Mouse (Mus musculus): ENCODE measurements around the gene Gnb5.

Gene Gnb5

DNA sequence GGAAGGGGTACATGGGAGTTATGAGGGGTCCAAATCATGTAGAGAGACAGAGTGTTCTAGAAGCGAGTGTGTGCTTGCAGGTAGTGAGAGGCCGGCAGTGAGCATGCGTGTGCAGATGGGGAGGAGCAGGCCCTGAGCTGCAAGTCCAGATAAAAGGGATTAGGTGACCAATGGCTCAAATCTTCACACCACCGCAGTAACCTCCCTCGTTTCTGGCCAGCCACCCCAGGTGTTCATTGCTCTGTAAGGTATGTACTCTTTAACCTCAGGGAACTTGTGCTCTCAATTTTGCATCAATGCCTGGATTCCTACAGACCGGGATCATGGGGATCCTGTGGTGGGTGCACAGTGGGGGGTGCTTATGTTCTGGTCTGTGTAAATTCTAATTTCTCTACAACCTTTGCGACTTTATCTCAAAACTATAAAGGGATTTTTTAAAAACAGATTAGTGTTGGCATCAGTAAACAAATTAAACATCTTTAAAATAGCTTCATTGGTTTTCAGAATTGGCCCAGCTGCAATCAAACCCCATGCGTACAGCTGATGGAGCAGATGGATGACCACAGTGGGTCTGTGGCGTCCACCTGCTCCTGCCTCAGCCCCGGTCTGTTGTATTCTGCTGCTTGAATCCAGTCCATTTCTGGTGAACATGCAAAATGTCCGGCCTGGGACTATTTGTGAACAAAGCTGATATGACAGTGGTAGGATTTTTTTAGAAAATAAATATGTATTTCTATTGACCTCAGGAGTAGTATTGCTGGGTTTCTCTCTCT lies at the start of gene Gnb5:
TSS of gene Gnb5 (plus strand) at position 163 of the 773 bp plus-strand sequence.
- no peak for DNase-seq (ENCODE audit: low spot score)

DNA sequence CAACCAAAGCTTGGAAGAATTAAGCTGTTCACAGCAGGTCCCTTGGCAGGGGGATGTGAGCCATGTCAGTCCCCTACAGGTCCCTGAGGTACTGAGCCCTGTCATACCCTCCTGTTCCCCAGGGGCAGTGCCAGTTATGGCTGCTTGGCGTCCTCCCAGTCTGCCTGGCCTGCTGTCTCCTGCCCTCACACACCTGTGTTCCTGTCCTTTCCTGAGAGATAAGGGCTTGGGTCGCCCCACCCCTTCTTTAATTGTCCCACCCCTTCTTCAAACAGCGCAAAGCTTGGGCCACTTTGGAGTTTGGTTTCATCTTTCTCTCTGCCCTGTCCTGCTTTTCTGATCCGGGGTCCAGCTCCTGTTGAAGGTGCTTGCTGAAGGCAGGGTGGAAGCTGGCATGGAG lies 47.3 kb upstream of the Gnb5 start:
- no peak for DNase-seq (ENCODE audit: low spot score)

DNA sequence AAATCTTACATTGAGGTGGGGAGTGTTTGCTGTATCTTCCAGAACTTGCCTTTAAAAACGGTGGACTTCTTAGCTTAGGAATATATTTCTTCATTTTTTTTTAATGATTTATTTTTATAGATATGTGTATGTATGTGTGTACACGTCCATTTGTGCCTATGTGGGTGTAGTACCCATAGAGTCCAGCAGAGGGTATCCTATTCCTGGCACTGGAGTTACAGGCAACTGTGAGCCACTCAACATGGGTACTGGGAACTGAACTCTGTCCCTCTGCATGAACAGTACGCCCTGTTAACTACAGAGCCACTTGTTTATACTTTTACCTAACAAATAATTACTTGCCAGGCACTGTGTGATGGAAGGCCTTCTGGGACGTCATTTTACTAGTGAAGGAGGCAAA lies 46.4 kb upstream of the Gnb5 start:
- DNase-seq (ENCODE audit: low spot score) = no peak

DNA sequence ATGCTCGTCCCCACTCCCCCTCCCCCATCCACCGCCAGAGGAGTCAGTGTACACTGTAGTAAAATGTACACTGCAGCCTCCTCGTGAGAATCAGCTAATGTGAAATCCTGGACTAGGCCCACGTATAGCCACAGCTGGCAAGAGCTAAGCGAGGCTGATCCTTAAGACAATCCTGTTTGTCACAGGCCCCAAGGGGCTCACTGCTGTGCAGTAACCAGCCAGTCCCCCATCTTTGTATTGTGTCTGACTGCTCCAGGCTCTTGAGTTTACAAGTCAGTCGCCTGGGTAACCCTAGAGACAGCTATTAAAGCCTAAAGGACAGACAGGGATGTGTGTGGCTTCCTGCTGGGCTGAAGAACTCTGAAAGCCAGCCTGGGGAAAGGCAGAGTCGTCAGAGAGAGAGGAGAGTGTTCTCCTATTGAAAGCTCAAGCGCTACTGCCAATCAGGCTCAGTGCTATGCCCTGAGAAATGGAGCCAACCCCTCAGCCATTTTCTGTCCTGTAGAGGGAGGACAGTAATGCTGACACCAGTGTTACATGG lies 44.7 kb upstream of the Gnb5 start:
- DNase-seq (ENCODE audit: low spot score) = no peak

DNA sequence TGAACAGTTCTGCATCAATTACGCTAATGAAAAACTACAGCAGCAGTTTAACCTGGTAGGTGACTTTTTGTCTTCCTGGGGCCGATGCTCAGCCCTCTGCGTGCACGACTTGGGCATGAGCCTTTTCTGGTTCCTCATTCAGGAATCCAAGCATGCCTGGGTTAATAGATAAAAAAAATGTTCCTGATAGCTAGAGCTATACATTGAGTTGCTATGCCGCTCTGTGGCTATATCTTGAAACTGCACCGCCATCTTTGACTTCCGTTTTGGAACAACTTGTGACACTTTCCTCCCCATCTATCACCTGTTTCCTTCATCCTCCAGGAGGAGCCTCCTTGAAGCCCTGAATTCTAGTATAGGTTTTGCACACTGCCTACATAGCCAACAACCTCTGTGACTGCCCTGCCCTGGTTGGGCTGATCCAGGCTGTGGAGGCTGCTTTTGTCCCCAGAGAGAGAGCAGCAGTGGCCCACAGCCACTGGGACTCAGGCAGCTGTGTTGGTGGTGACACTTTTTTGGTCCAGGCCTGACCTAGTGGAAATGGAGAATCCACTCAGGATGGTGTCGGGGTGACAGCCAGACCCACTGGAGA lies 43.8 kb upstream of the Gnb5 start:
- no peak for DNase-seq (ENCODE audit: low spot score)

DNA sequence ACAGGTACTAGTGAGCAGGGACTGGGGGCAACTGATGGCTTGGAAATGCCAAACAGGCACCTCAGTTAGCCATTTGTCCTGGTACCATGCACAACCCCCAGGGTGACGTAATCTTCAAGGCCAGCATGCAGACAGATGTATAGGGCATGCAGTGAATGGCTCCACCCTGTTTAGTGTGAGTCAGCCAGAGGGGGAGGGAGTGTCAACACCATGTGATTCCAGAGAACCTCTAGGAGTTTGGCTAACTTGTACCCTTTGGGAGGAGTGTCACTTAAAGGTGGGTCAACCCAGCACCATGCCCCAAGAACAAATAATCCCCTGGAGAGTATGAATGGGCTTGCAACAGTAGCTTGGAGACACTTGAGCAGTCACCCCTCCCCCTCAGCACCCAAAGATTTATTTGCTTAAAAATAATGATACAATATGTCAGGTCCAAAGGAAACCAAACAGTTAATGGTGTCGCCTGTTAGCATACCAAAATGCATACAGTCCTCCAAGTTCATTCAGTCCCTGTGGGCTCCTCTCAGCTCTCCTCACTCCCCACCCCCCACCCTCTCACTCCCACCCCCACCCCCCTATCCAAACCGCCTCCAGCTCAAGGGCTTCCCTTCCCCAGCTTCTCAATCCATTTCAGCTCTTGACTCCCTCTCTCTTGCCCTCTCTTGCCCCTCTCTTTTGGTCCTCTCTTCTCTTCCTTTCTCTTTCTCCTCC lies 41.9 kb upstream of the Gnb5 start:
- no peak for DNase-seq (ENCODE audit: low spot score)

DNA sequence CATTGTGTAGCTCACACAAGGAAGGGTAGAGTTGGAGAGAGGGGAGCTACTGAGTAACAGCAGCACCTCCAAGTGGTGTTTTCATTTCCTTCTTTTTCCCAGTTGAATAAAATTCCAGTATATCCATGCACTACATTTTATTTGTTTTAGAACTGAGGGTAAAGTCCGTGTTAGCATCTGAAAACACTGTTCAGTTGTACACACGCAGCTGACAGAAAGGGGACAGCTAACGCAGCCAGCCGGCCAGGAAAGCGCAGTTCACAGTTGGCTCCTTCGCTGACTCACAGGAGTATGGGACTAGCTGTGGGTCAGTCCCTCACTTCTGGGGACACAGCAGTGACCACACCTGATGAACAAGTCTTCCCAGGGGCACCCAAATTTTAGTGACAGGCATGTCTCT lies 38.9 kb upstream of the Gnb5 start:
- no peak for DNase-seq (ENCODE audit: low spot score)

DNA sequence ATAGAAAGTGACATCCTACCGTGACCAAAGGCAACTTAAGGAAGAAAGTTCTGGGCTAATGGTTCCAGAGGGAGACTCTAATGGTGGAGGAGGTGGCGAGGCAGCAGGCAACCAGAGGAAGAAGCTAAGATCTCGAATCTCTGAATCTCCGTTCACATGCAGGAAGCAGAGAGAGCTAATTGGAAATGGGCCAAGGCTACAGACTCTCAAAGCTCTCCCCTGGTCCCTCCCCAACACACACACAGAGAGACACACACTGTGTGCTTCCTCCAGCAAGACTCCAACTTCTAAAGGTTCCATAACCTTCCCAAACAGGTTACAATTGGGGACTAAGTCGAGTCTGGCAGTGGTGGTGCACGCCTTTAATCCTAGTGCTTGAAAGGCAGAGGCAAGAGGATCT lies 35.7 kb upstream of the Gnb5 start:
- no peak for DNase-seq (ENCODE audit: low spot score)

DNA sequence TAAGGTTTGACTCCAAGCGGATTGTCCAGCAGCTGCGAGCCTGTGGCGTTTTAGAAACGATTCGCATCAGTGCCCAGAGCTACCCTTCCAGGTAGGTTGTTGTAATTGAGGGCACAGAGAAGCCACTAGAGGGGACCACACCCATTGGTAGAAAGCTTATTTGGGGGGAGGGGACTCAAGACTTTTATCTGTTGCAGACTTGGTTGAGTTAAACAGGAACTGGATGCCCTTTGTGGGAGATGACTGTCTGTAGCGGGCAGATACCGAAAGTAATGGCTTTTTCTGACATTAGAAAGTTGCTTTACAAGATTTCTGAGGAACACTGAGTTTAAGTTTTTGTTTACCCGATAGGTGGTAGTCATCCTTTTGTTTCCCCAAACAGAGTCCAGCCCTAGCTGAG lies 34.5 kb upstream of the Gnb5 start:
- DNase-seq (ENCODE audit: low spot score) = no peak

DNA sequence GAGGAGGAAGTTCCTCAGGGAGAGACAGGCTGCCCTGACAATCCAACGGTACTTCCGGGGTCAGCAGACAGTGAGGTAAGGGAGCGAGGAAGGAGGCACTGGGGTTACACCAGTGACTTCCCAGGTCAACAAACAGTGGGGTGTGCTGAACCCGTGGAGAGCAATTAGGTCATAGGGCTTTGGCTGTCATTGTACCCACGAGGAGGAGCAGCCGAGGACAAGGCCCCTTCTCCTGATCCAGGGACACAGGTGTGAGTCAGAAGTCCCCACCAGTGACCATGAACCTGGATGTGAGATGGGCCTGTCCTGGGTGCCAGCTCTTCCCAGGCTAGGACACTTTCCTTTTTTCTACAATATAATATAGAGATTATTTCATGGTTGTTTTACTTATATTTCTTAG lies 32.4 kb upstream of the Gnb5 start:
- DNase-seq (ENCODE audit: low spot score) = no peak

DNA sequence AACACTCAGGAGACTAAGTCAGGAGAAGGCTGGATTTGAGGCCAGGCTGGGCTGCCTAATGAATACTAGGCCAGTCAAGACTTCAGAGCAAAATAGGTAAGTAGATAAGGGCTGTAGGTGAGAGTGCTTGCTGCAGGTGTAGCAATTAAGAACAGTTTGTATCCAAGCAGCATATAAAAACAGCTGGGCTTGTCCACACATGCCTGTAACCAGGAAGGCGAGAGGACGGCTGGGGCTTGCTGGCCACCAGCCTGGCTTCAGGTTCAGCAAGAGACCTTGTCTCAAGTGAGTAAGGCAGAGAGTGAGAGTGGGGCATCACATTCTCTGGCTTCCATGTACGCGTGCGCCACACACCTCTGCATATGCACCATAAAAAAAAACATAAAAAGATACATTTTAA lies 31.6 kb upstream of the Gnb5 start:
- DNase-seq (ENCODE audit: low spot score) = no peak

DNA sequence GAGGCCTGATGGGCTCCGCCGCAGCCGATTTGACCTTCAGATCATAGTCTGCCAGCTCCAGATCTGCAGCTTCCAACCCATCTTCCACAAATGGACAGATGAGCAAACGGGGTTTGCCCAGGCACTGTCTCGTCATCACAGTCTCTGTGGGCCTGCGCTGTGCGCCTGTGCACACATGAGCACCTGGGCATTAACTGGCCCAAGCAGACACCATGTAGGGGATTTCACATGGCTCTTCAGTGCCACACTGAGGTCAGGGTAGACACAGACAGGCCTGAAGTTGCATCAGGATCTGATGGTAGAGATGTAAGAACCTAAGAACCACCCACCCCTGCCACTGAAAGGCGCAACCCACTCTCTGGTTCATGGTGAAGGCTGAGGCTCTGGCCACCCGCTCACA lies 31.0 kb upstream of the Gnb5 start:
- no peak for DNase-seq (ENCODE audit: low spot score)

DNA sequence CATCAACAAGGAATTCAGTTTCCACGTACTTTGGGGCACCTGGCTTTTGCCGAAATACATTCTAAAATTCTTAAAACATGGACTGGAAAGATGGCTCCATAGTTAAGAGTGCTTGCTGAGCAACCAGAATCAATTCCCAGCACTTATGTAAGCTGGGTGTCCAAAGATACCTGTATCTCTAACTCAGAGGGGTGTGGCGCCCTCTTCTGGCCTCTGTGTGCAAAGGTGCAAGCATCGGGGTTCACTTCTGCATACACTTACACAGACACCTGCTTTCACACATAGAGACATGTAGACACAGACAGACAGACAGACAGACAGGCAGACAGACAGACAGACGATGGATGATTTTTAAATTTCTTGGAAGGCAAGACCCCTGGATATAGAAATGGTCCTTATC lies 25.3 kb upstream of the Gnb5 start:
- no peak for DNase-seq (ENCODE audit: low spot score)

DNA sequence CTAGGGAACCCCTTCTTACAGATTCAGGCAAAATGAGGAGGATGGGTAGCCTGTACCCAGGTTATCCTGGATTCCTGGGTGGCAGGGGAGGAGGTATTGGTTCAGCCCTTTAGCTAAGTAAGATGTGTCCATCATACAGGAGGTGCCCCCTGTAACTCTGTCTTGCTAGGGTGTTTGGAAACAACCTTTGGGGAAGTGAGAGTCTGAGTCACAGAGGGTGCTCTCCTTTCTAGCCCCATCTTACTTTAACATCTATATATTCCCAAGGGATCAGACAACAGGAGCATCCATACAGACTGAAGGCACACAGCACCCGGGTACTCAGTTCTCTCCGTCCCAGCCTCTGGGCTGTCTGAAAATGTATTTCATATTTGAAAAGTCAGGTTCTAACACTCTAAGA lies 23.9 kb upstream of the Gnb5 start:
- DNase-seq (ENCODE audit: low spot score) = no peak

DNA sequence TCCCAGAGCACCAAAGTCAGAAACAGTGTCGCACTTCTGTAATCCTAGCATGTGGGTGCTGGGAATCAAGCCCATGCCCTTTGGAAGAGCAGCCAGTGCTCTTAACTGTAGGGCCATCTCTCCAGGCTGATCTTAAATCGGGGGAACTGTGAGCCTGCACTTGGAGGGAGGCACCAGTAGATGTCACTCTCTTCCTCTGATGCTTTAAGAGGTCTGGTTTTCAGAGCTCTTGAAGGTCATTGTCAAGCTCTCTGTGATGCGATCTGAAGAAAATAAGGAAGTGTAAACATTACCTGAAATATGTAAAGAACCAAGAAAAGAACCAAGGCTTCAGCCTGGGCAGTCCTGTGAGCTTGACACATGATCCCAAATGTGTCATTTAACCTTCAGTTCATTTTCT lies 23.3 kb upstream of the Gnb5 start:
- no peak for DNase-seq (ENCODE audit: low spot score)

DNA sequence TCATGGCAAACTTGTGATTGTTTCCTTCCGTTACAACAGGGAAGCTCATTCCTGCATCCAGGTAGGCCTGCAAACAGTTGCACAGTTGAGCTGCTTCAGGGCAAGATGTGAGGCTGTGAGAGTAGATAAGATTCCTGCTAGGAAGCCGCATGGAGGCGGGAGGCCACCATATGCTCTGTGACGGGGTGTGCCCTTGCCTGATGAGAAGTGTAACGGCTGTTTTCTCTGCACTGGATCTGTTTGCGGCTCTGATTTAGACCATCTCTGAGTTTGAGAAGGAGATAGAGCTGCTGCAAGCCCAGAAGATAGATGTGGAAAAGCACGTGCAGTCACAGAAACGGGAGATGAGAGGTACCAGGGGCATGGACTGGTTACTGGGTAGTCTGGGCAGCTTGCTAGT lies 22.5 kb upstream of the Gnb5 start:
- no peak for DNase-seq (ENCODE audit: low spot score)

DNA sequence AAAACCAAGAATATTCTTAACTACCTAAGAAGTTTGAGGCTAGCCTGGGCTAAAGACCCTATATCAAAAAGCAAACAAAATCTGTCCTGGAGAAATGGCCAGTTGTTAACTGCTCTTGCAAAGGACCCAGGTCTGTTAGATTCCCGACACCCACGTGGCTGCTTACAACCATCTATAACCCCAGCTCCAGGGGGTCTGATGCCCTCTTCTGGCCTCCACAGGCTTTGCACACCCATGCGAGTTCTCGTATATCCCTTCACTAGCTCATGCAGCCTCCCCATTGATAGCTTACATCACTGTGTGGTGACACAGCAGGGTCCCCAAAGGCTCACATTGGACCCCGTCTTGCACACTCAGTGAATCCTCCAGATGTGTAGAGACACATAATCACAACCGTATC lies 20.7 kb upstream of the Gnb5 start:
- no peak for DNase-seq (ENCODE audit: low spot score)

DNA sequence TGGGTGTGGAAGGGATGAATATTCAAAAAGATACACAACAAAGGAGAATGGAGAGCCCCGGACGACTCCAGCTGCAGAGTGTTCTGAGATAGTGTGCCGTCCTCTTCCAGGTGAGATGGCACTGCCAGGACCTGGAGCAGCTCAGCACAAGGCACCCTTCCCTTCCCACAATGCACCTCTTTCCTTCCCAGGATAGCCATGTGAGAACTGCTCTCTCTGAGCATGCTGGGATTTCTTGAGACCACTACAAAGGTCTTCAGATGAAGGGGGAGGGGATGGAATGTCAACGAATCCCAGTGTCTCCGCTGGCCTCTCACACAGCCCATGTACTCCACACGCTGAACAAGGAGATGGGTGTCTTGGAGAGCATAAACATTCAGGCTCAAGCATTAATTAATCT lies 18.5 kb upstream of the Gnb5 start:
- DNase-seq (ENCODE audit: low spot score) = no peak

DNA sequence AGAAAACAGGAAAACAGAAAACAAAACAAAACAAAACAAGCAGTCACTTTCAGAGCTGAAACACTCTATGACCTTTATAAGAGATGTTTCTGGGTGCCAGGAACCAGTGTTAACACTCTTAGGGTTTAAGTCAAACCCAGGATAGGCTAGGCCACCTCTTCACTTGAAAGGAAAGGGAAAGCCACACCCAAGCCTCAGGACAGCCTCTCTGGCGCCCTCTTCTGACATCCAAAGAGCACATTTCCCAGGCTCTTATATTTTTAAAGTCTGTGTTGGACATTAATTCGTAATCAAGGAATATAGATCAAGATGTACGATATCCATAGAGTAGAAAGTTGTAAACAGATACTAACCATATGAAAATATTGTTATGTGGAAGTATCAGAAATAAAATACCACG lies 16.5 kb upstream of the Gnb5 start:
- no peak for DNase-seq (ENCODE audit: low spot score)

DNA sequence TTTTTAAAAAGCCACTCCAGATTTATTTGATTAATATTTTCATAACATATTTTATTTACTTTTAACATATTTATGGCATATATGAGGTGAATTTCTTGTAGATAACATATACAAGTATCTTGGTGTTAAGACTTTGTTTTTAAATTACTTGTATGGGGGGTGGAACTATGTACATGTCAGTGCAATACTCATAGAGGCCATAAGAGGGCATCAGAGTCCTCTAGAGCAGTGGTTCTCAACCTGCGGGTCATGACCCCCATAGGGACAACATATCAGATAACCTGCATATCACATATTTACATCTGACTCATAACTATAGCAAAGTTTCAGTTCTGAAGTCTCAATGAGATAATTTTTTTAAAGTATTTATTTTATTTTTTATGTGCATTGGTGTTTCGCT lies 6.7 kb upstream of the Gnb5 start:
- DNase-seq (ENCODE audit: low spot score) = no peak

DNA sequence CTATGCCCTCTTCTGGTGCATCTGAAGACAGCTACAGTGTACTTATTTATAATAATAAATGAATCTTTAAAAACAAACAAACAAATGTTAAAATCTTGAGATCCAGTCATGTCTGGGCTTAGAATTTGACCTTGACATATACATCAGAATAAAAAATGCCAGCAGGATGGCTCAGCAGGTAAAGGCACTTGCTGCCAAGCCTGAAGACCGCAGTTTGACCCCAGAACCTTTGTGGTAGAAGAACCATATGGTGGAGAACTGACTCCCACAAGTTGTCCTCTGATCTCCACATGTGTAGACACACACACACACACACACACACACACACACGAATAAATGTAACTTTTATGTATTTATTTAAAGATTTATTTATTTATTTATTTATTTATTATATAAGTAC lies 3.1 kb upstream of the Gnb5 start:
- DNase-seq (ENCODE audit: low spot score) = no peak

DNA sequence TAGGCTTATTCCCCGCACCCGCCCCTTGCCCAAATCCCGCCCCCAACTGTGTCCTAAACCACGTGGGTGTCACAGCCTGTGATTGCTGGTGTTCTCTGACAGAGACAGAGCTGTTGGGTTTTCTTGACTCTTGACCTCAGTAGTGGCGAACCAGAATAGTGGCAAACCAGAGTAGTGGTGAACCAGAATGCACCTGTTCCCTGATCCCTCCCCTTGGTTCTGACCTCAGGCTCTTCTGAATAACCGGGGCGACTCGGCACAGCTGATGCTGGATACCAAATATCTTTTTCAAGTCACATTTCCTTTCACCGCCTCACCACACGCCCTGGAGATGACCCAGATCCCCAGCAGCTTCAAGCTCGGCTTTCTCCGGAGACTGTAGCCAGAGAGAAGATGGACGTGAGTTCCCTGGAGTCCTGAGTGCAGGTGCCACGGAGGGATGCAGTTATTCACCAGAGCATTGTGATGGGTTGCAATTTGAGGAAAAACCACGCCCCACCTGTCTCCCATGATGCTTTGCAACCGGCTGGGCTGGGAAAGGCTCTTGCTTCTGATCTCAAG lies 2.3 kb upstream of the Gnb5 start:
- no peak for DNase-seq (ENCODE audit: low spot score)

DNA sequence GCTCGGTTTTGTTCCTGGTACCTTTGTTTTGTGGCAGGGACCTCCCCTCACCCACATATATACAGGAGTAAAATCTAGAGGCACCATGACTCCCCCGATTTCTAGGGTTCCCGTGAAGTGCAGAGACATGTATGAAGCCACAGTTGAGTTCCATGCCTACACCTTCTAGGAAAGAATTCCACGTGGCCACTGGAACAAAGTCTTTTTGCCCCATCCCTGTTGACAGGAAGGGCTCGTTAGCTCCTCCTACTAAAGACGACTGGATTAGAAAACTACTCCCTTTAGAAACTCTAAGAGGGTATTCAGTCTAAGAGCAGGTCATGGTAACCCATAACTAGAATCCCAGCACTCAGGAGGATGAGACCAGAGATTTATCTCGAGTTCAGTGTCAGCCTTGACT lies 1.8 kb upstream of the Gnb5 start:
- DNase-seq (ENCODE audit: low spot score) = no peak
